Mouse (Mus musculus) layer of hippocampus, adult 8-10 months (tissue): ENCODE data around the gene March6. TPM values are rescaled to one million over a fixed set of nuclear protein-coding genes. Genes with fewer than 3 reads are reported as not detected.

ENCODE experiments used
- DNase-seq, 2 experiments: peaks; one replicate each; pipeline ENCODE4 v3.0.0; 2022; ENCODE audit warnings: low spot score in 2 of 2
- total RNA-seq, 4 experiments: library from RNA; stranded (reverse); gene quantifications; 2 replicates each; pipeline ENCODE4 v1.2.4; 2022

March6 gene
- total RNA-seq, 4 experiments from 2014 or later, result 177 to 194 (median 186) TPM

DNA sequence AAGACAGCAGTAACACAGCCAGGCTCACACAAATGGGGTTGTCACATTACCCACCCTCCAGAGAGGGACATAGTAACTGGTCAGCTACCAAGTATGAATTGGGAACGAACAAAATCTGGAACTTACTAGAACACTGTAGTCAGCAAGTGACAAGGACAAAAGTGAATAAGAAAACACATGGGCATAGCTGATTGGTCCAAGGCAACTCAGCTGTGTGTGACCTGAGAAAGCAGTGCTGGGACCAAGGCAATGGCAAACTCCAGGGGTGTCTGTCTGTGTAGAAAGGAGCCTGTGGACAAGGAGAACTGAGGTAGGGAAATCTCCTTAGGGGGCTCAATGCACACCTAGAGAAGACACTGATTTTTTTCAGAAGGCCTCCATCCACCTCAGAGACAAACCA, 19.1 kb downstream of the March6 start:
- DNase-seq, result no peak

DNA sequence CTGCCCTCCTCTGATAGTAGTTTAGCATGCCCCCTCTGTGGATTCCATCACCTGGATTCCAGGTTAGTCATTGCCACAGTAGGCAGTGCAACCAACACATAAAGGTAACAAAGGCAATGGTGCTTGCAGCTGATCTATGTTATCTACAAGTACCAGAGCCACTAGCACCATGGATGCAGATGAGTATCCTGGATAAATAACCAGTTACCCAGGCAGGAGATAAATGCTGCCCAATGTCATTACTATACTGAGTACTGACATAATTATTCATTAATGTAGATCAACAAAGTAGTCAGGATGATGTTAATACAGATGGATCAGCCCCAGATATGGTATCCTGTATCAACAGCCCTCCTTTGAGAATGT, 19.5 kb downstream of the March6 start:
- no peak for DNase-seq

DNA sequence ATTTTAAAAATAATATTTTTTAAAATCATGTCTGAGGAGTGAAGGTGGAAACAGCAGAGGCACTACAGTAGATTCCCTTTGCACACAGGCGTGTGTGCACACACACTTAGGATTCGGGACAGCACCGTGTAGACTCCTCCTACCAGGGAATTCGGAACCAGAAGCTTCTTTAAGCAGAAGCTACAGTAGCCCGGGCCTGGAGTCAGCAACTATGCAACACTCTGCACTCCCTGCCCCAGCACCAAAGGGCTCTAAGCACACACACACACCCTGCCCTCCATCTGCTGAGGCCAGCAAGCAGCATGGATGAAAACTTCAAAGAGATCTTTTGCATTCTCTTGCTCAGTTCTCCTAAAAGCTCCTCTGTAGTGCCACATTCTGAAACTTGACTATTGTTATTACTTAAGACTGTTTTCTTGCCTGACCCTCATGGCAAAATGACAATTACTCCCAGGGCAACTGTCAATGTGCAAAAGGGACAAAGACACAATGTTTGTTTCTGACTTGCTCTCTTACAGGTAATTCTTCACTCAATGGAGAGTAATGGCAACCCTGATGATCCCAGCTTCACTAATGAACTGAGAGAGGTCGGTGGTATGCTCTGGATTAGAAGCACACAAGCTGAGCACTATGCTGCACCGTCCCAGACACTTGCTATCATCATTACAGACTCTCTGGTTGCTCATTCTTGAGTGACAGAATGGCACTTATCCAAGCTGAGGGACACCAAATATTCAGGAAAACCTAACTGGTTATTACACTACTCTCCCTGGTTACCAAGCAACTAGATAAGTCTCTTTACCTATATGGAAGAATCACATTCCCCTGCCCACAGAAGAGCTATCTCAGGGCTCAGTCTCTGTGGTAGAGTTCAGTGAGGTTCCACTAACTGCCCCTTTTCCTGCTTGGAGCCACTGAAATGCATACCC, 20.1 kb downstream of the March6 start:
- no peak for DNase-seq

DNA sequence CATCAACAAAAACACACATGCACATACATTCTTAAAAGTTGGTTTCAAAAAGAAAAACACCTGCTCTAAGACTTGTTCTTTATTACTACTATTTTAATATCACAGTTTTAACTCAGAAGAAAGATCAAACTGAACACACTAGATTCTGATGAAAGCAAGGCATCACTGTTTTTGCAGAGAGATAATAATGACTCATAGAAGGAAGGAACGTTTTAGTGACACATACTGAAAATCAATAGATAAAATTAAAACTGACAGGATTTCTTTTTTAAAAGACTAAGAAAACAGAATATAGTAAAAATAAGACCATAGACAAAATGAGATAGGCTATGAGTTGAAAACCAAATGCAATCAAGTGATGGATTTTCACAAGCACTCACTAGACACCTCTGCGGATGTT, 25.8 kb downstream of the March6 start:
- no peak for DNase-seq

DNA sequence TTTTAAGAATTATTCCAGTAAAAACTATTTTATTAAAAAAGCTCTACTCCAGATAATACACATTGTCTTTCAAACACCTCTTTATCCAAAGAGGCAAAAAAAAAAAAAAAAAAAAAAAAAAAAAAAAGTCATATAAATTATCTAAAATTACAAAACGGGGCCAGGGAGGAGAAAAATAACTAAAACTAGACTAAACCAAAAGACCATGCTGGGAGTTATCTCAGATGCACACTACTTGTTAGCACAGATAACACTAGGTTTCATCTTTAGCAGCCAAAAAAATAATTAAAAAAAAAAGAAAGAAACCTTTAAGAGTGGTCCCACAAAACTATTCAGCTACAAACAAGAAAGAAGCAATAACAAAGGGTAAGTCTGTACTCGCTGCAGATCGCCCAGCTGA, 27.4 kb downstream of the March6 start:
- no peak for DNase-seq

GRCm38 (mm10) chr15:31502996-31503395, 27.9 kb downstream of the March6 start:
- DNase-seq, result no peak

DNA sequence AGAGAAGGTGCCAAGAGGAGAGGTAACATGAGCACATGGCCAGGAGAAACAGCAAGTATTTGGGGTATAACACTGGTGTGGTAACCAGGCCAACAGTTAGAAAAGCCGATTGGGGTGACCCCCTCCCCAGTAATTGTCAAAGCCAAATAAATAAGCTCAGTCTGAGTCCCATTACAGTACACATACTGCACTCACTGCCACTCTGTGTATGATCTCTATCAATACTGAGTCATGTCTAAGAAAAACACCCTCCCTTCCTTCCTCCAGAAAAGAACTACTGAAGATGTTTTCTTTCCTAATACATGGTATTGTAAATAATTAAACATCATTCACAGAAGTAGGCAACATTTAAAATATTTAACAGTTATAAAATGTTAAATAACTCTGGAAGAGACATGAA, 28.5 kb downstream of the March6 start:
- DNase-seq, result no peak

GRCm38 (mm10) chr15:31494803-31495202, 36.0 kb downstream of the March6 start:
- DNase-seq, result no peak

DNA sequence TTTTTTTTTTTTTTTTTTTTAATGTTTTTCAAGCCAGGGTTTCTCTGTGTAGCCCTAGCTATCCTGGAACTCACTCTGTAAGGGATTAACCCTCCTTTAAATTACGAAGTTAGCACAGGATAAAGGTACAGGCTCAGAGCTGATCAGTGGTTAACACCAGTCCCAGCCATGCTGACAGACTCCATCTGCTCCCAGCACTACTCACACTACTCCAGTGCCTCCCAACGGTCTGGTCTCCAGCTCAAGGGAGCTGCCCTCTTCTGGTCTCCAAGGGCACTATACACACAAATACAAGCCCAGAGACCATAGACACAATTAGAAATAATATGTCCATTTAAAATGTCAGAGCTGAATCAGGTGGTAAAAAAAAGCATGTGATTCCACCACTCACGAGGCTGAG, 36.5 kb downstream of the March6 start:
- no peak for DNase-seq

DNA sequence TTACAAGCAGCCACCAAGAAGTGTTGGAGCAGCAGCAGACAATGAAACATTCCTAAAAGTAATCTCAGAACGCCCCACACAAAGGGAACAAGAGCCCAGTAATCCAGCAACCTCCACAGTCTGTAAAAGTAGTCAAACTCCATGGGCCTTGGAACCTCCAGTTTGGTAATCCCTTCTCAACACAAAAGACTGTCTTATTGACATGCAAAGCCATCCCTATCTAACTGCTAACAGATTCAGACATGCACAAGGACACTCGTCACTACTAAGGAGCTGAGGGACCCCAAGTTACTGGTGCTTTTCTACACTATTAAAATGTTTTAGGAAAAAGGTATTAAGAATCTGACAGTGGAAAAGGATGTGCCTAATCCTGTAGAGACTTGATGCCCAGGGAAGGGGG, 43.4 kb downstream of the March6 start:
- no peak for DNase-seq

DNA sequence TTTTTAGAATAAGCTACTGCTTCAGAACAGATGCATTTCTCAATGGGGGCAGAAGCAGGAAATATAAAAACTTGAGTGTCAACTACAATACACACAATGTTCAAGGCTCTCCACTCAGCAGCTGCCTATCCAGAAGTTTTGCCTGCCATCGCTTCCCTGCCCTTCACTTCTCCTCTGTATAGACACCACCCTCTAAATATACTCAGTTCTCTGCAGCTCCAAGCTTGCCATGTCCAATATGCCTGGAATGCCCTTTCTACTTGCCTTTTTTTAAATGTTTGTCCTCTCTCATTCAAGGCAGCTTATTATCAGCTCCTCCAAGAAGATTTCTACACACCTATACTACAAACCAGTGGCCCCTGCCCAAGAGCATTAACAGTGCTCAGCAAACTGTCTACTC, 54.2 kb downstream of the March6 start:
- DNase-seq, result no peak

DNA sequence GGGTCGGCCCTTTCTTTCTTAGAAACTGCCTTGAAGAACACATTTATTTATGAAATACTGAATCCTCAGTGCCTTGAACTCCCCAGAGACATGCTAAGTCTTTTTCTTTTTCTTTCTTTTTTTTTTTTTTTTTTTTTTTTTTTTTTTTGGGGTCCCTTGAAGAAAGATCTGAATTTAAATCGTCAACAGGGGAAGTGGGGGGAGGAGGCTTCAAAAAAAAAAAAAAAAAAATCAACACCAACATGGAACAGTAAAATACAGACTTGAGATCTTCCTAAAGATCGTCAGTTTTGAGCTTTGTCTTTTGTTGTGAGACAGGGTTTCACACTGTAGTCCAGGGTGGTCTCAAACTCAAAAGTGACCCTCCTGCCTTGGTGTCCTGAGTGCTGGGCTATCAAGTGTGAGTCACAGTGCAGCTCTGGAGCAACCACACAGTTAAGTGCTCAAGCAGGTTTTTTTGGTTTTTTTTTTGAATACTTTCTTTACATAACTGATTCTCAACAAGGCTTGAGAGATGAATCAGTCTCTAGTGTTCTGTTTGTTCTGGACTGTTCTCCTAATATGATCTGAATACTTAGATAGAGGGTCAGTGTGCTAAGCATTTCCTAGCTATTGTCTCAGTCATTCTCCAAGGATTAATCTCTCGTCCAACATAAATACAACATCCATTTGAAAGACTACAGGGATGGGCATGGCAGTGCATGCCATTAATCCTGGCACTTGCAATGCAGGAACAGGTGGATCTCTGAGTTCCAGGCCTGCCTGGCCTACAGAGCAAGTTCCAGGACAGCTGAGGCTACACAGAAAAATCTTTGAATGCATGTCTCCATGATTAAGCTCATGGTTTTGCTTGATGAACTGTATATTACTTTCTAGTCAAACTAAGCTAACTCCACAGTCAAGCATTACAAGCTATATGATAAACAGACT, 57.9 kb downstream of the March6 start:
- no peak for DNase-seq

GRCm38 (mm10) chr15:31471529-31471928, 59.3 kb downstream of the March6 start:
- DNase-seq, result no peak

- no peak for DNase-seq
Measured at GRCm38 (mm10) chr15:31469497-31469896, 61.4 kb downstream of the March6 start.

DNA sequence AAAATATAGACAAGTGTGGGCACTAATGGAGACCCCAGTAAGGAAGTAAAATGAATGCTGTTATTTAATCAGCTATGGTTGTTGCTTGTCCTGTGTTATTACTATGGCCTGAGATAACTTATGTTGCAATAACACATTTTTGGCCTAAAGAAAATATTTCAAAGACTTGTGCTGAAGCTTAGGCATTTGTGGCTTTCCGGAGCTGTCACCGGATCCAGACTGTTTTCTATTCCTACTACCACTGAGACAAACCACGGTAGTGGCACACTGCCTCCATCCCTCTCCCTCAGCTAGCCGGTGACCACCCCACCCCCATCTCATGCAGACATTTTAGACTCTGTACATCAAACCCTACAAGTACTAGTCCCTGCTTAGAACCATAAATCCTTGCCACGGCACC, 62.0 kb downstream of the March6 start:
- DNase-seq, result no peak

DNA sequence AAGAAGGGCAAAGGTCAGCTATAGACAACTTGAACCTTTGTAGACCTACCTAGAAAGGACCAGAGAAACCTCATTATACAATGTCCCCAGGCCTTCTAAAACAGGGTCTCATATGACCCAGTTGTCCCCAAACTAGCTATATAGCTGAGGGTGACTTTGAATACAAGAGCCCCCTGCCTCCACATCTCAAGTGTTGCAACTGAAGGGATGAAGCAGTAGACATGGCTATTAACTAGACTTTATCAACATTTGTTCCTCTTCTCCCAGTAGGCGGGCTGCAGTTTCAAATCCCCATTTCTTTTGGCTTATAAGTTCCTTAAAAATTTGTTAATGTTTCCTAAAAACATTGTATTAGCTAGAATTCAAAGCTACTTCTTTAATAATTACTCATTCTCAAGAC, 64.1 kb downstream of the March6 start:
- DNase-seq, result no peak

DNA sequence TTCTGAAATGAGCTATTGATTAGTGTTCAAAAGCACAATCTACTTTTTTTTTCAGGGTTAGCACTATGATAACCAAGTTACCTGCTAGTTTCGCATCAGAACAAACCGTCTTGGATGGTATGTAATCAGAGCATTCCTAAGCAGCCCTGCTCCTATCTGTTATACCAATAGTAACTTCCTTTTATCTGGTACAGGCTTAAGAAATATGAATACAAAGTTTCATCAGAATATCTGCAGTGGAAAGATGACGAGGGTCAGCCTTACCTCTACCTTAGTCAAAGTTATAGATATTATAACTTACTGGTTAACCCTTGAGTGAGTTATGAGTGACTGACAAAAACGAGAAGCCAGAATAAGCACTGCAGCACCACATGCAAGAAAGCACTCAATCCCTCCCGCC, 64.6 kb downstream of the March6 start:
- no peak for DNase-seq

GRCm38 (mm10) chr15:31465806-31466205, 65.0 kb downstream of the March6 start:
- DNase-seq, result no peak

DNA sequence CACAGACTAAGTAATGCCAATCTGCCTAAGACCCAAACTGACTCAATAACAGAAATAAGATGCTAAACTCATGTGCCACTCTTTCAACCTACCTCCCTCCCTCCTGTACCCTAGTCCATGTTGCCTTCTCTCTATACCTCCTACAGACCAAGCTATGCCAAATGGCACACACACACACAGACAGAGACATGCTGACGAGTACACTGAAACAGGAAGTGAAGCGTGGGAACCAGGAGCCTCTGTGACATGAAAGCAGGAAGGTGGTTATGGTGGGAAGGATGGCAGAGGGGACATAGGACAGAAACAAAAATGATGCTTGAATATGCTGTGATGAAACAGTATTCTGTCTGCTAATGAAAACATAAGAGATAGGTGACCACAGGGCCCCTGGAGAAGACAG, 70.3 kb downstream of the March6 start:
- no peak for DNase-seq

GRCm38 (mm10) chr15:31458081-31458480, 72.8 kb downstream of the March6 start:
- no peak for DNase-seq

- peak in 1 of 2 experiments; percentile 44 for DNase-seq
Measured at GRCm38 (mm10) chr15:31456381-31456780, 74.5 kb downstream of the March6 start.

DNA sequence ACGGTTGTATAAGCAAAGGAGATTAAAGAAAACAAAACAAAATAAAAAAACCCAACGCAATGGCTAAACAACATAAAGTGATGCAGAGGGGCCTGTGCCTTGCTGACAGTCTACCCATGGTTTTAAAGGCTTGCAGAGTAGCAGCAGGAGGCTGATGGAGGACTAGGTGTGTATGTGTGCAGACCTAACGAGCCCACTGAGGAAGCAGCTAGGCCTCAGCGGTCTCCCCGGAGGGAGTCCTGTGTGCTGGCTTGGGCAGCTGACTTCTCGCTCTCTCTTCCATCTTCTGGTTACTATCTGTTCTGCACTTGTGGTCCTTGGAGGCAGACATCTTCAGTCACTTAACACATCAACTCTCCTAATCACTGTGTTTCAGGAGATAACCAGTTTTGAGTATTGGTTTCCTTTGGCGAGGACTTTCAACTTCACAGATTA, 76.0 kb downstream of the March6 start:
- DNase-seq, result no peak
